Mouse (Mus musculus): ENCODE results near the gene Tssc4. TPM values are rescaled to one million over a fixed set of nuclear protein-coding genes. Genes with fewer than 3 reads are reported as not detected.

Tssc4 gene
- polyA plus RNA-seq, 1 experiment from 2014 or later: 45.7 TPM

DNA sequence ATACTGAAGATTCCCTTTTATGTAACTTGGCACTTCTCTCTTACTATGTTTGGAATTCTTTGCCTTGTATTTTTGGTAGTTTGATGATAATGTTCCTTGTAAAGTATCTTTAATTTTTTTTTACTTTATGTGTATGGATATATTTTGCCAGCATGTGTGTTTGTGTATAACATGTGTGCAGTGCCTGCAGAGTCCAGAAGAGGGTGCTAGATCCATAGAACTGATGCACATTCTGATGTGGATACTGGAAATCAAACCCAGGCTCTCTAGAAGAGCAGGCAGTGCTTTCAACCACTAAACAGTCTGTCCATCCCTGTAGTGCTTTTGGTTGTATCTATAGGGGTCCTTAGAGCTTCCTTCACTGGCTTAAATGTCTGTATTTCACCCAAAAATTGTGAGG lies 45.7 kb downstream of the Tssc4 start:
- H3K4me3 ChIP-seq: no peak overlapping the region
- H3K27me3 ChIP-seq: no peaks in the 10 kb centered on the region
- H3K9ac ChIP-seq: no peak overlapping the region
- H3K36me3 ChIP-seq: no peaks in the 10 kb centered on the region
- ATAC-seq (replicated peaks; ENCODE audit: insufficient number of reproducible peaks, insufficient read depth, low FRiP score, low read depth): no peak
- no peak overlapping the region for H3K27ac ChIP-seq
- H3K4me2 ChIP-seq: no peak overlapping the region
- peaks cover 57% of the 10 kb centered on the region for H3K4me1 ChIP-seq (replicated peaks)
- peaks cover 5% of the 10 kb centered on the region; the same call in 1 of the 2 replicates for H3K9me3 ChIP-seq (replicated peaks)

DNA sequence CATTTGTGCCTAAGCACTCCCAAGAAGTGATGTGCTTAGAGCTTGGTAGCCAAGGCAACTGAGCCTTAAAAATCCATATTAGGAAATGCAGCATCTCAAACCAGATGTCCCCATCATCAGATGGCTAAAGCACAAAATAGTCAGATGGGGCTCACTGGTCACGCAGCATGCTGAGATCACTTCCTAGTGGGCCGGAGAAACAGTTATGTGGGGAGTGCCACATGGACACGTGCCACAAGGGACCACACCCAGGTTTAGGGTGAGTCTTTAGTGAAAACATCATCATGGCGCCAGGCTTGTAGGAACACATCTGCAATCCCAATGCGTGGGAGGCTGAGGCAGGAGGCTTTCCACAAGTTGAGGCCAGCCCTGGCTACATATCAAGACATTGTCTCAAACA lies 47.5 kb downstream of the Tssc4 start:
- H3K9ac ChIP-seq: no peak overlapping the region
- H3K9me3 ChIP-seq (replicated peaks): peaks cover 5% of the 10 kb centered on the region; the same call in 1 of the 2 replicates
- H3K4me2 ChIP-seq: no peak overlapping the region
- ATAC-seq (replicated peaks; ENCODE audit: insufficient number of reproducible peaks, insufficient read depth, low FRiP score, low read depth): no peak
- H3K27ac ChIP-seq: no peak overlapping the region
- 79% methylated on average over 5 of the region's 5 CpGs for WGBS
- no peaks in the 10 kb centered on the region for H3K27me3 ChIP-seq
- no peak overlapping the region for H3K4me3 ChIP-seq
- no peaks in the 10 kb centered on the region for H3K36me3 ChIP-seq
- H3K4me1 ChIP-seq (replicated peaks): peaks cover 57% of the 10 kb centered on the region

DNA sequence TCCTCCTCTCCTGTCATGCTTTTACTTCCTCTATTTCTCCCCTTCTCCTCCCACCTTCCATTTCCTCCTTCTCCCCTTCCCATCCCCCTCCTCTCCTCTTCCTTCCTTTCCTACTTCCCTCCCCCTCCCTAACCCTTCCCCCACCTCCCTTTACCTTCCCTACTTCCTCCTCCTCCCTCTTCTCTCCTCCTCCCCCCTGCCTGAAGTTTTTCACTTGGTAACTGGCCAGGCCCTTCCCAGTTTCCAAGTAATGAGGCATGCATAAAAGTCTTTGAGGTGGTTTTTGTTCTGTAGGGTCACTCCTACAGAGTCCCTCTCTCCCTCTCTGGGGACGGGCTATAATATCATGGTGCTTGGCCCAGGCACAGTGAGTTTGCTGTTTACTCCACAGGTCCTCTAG lies 50.4 kb downstream of the Tssc4 start:
- Histone ChIP-seq H3K4me2 (no peak overlapping the region), H3K4me1 (replicated peaks) (peaks cover 69% of the 10 kb centered on the region), H3K27ac (peak overlapping the region; percentile 96), H3K36me3 (no peaks in the 10 kb centered on the region), H3K27me3 (no peaks in the 10 kb centered on the region), H3K9me3 (replicated peaks) (peaks cover 5% of the 10 kb centered on the region; the same call in 1 of the 2 replicates), H3K9ac (no peak overlapping the region), H3K4me3 (no peak overlapping the region)
- no peak for ATAC-seq (replicated peaks; ENCODE audit: insufficient number of reproducible peaks, insufficient read depth, low FRiP score, low read depth)
- 24% methylated on average over 1 of the region's 1 CpGs for WGBS

DNA sequence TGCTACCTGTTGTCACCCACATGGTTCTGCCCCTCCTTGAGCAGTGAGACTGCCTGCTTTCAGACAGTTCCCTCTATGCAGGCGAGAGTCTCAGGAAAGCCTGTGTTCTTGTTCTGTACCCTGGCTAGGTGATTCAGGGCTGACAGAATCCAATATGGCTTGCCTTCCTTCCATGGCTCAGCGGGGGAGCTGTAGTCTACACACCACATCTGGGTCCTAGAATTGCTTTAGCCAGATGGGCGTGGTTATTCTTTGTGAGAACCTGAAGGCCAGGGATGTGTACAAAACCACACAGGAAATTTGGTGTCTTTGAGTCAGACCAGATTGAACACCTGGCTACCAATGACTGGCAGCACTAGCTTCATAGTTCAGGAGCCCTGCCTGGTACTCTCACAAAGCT lies 50.8 kb downstream of the Tssc4 start:
- 64% methylated on average over 3 of the region's 3 CpGs for WGBS
- Histone ChIP-seq H3K27me3 (no peaks in the 10 kb centered on the region), H3K4me1 (replicated peaks) (peaks cover 73% of the 10 kb centered on the region), H3K4me3 (no peak overlapping the region), H3K27ac (peak overlapping the region; percentile 96), H3K36me3 (no peaks in the 10 kb centered on the region), H3K4me2 (no peak overlapping the region), H3K9me3 (replicated peaks) (0 out of 2 replicates have a peak, but pooled peaks cover 2% of the 10 kb centered on the region), H3K9ac (no peak overlapping the region)
- ATAC-seq (replicated peaks; ENCODE audit: insufficient number of reproducible peaks, insufficient read depth, low FRiP score, low read depth): no peak

Other genes starting within 250 kb of the Tssc4 start
- 0.54 and 8.9 TPM in 2 replicates for gene Th, start 138.1 kb upstream of the Tssc4 start, polyA plus RNA-seq (2015; fragmentation: Nextera tagmentation; extraction: Ambion mirVana)
- 0.10 and 0.95 TPM in 2 replicates for gene Ascl2, start 100.0 kb upstream of the Tssc4 start, polyA plus RNA-seq (2015; fragmentation: Nextera tagmentation; extraction: Ambion mirVana)
- gene Tspan32, start 64.2 kb upstream of the Tssc4 start, polyA plus RNA-seq (2015; fragmentation: Nextera tagmentation; extraction: Ambion mirVana): 2.4 and 3.7 TPM in 2 replicates
- 780 and 813 TPM in 2 replicates for gene Cd81, start 16.5 kb upstream of the Tssc4 start, polyA plus RNA-seq (2015; fragmentation: Nextera tagmentation; extraction: Ambion mirVana)
- 3.8 and 4.7 TPM in 2 replicates for gene Trpm5, start 25.4 kb downstream of the Tssc4 start, polyA plus RNA-seq (2015; fragmentation: Nextera tagmentation; extraction: Ambion mirVana)
- gene Kcnq1, start 37.1 kb downstream of the Tssc4 start, polyA plus RNA-seq (2015; fragmentation: Nextera tagmentation; extraction: Ambion mirVana): 25.8 and 27.5 TPM in 2 replicates

All from heart, embryonic 15.5 days (tissue).